Mouse (Mus musculus) midbrain, embryonic 16.5 days (tissue): ENCODE data around the gene Mylpf. TPM values are rescaled to one million over a fixed set of nuclear protein-coding genes. Genes with fewer than 3 reads are reported as not detected.

Experiments used
- ATAC-seq: fragments of 200-750 bp; cut with Nextera tagmentation; 2 replicates; pipeline ENCODE4 v1.8.0; 2017; ENCODE audit warnings: moderate TSS enrichment
- H3K27ac ChIP-seq: fragments of 300-500 bp; sonication (generic); 2 replicates; pipeline ENCODE4 v1.5.1; 2014; ENCODE audit warnings: mild to moderate bottlenecking, low read length, mixed read lengths
- H3K27me3 ChIP-seq: fragments of 300-500 bp; sonication (generic); 2 replicates; pipeline ENCODE4 v1.6.1; 2014; ENCODE audit warnings: low read depth, low read length, mixed read lengths; ENCODE audit not compliant: control insufficient read depth, insufficient read depth
- H3K36me3 ChIP-seq: fragments of 300-500 bp; sonication (generic); 2 replicates; pipeline ENCODE4 v1.6.1; 2014; ENCODE audit warnings: mild to moderate bottlenecking, low read length, moderate library complexity, mixed read lengths; ENCODE audit not compliant: control insufficient read depth, insufficient read depth
- H3K4me1 ChIP-seq: fragments of 300-500 bp; sonication (generic); 2 replicates; pipeline ENCODE4 v1.6.1; 2014; ENCODE audit warnings: mild to moderate bottlenecking, low read length, mixed read lengths; ENCODE audit not compliant: control insufficient read depth, insufficient read depth
- H3K4me2 ChIP-seq: fragments of 300-500 bp; sonication (generic); 2 replicates; pipeline ENCODE4 v1.6.1; 2014; ENCODE audit warnings: mild to moderate bottlenecking, low read length, mixed read lengths
- H3K4me3 ChIP-seq: fragments of 300-500 bp; sonication (generic); 2 replicates; pipeline ENCODE4 v1.5.1; 2014; ENCODE audit warnings: low read depth, mild to moderate bottlenecking, low read length, moderate library complexity, mixed read lengths
- H3K9ac ChIP-seq: fragments of 300-500 bp; sonication (generic); 2 replicates; pipeline ENCODE4 v1.6.1; 2014; ENCODE audit warnings: low read depth, low read length, mixed read lengths
- H3K9me3 ChIP-seq: fragments of 300-500 bp; sonication (generic); replicated peaks from 2 replicates; pipeline ENCODE4 v1.6.1; 2014; ENCODE audit warnings: mild to moderate bottlenecking, low read length, mixed read lengths; ENCODE audit not compliant: control insufficient read depth, poor library complexity, severe bottlenecking
- WGBS: fragments of 180-500 bp; shearing (Covaris S2); extraction: QIAGEN DNeasy Blood & Tissue Kit; methylation state at CpG from one replicate; pipeline ENCODE4 v1.1.7; 2014; 5-methylcytosine and 5-hydroxymethylcytosine counted together
- polyA plus RNA-seq: library from polyadenylated mRNA; unstranded; fragments of >200 nt; fragmentation: Nextera tagmentation; extraction: Ambion mirVana; gene quantifications from 2 replicates; pipeline ENCODE4 v1.2.1, GENCODE M21; 2015

Mylpf gene
- polyA plus RNA-seq, 1 experiment from 2014 or later: 2.8 TPM

DNA sequence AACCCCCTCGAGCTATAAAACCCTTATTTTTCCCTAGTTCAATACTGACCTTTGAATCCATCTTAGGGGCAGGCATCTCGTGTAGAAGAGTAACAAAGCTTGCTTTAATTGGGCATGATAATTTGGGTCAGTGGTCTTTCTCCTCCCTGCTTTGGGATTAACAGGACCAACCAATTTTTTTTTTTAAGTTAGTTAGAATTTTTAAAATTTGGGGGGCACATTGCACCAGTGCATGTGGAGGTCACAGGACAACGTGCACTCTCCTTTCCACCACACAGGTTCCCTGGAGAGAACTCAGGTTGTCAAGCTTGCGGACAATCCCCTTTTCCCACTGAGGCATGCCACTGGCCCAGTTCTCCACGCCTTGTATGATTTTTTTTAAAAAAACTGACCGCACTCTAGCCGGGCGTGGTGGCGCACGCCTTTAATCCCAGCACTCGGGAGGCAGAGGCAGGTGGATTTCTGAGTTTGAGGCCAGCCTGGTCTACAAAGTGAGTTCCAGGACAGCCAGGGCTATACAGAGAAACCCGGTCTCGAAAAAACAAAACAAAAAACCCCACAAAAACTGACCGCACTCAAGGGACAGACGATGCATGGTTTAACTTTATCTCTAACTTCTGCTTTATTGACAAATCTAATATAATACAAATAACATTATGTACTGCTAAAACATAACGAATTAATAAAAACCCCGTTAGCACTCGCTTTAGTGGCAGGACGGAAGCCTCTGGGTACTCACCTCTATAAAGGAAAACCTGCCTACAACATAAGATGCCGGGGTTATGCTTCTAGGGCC lies 23.3 kb downstream of the Mylpf start:
- H3K4me2 ChIP-seq: peak overlapping the region; percentile 90
- 4% methylated on average over 20 of the region's 20 CpGs for WGBS
- H3K27me3 ChIP-seq: no peaks in the 10 kb centered on the region
- H3K4me3 ChIP-seq: peak overlapping the region; percentile 96
- peak overlapping the region; percentile 99 for H3K9ac ChIP-seq
- peak overlapping the region; percentile 99 for H3K27ac ChIP-seq
- H3K9me3 ChIP-seq: no peaks in the 10 kb centered on the region
- peaks cover 38% of the 10 kb centered on the region for H3K4me1 ChIP-seq
- peaks cover 19% of the 10 kb centered on the region for H3K36me3 ChIP-seq
- ATAC-seq: no peak

DNA sequence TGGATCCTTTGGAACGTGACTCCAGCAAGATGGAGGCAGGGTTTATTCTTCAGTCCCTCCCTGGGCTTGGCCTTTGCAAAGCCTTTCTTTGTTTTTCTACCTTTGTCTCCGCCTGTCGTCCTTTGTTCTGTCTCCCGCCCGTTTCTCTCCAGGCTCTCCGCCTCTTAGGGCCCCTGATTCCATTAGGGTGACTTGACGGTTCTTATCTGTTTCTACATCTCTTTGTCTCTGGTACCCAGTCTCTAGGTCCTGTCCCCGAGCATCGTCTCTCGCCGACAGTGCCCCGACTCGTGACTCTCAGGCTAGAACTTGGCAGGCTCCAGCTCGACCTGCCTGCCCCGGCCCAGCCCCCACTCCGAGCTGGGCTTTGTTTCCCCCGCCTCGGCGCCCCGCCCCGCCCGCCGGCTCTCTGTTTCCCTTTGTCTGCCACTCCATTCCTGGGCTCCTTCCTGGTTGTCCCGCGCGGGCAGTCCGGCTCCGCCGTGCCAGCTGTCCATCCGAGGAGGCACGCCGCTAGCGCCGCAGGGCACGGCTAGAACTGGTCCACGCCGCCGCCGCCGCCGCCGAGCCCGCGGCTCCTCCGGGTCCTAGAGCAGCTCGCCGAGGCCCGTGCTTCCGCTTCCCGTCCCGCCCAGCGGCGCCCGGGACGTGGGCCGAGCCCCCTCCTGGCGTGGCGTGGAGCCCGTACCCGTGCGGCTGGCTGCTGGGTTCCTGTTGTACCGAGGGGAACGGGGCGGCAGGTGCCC lies 24.1 kb downstream of the Mylpf start, which contains the start of the genes Zfp553 and Sept1:
Gene Zfp553 (plus strand): TSS at position 440 of the 746 bp plus-strand sequence.
Gene Sept1 (minus strand): TSS at position 509 of the 746 bp plus-strand sequence.
- Histone ChIP-seq H3K9me3 (no peaks in the 10 kb centered on the region), H3K4me3 (peak within 1 kb of the TSS; percentile 96), H3K9ac (peak within 1 kb of the TSS; percentile 99), H3K27ac (peak within 1 kb of the TSS; percentile 99), H3K36me3 (peaks cover 26% of the 10 kb centered on the region), H3K27me3 (no peaks in the 10 kb centered on the region), H3K4me1 (peaks cover 38% of the 10 kb centered on the region), H3K4me2 (peak within 1 kb of the TSS; percentile 90)
- under 1% methylated on average over 63 of the region's 64 CpGs for WGBS
- peak; percentile 93 for ATAC-seq

DNA sequence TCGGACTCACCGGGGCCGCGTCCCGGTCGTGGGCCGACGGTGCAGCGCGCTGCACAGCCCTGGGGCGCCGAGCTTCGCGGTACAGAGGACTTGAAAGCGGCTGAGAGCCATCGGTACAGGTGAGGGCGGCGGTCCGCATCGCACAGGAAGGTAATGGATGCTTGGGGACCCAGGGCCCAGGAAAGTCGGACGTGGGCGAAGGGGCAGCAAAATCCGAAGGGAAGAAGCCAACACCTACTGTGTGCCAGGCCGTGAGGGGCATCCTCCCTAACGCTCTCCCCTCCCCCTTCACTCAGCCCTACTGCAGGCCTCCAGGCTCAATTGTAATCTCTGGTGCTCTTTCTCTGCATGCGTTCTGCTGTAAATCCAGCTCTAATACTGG lies 24.7 kb downstream of the Mylpf start:
- Histone ChIP-seq H3K4me1 (peaks cover 38% of the 10 kb centered on the region), H3K4me3 (peak overlapping the region; percentile 96), H3K9ac (peak overlapping the region; percentile 99), H3K36me3 (peaks cover 30% of the 10 kb centered on the region), H3K27ac (peak overlapping the region; percentile 99), H3K27me3 (no peaks in the 10 kb centered on the region), H3K4me2 (peak overlapping the region; percentile 90), H3K9me3 (no peaks in the 10 kb centered on the region)
- 0% methylated on average over 27 of the region's 27 CpGs for WGBS
- ATAC-seq: peak; percentile 50

DNA sequence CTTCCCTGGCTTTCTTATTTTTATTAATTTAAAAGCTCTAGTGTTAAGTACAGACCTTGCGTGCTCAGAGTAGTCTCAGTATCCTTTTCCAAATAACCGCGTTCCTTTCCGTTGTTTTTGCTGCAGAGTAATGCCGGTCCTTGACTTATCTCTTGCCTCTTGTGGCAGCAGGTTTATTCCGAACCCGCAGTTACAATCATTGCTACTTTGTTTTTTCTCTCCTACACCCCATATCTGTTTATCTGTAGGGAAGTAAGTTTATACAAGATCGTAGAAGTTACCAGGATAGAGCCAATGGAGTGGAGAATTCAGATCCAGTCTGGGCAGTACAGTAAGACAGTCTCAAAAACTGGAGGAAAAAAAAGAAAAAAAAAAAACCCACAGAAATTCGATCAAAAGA lies 25.1 kb downstream of the Mylpf start:
- Histone ChIP-seq H3K27me3 (no peaks in the 10 kb centered on the region), H3K9ac (peak overlapping the region; percentile 99), H3K4me1 (peaks cover 38% of the 10 kb centered on the region), H3K9me3 (no peaks in the 10 kb centered on the region), H3K4me2 (peak overlapping the region; percentile 90), H3K4me3 (peak overlapping the region; percentile 96), H3K36me3 (peaks cover 30% of the 10 kb centered on the region), H3K27ac (peak overlapping the region; percentile 99)
- ATAC-seq: no peak
- 5% methylated on average over 9 of the region's 9 CpGs for WGBS

DNA sequence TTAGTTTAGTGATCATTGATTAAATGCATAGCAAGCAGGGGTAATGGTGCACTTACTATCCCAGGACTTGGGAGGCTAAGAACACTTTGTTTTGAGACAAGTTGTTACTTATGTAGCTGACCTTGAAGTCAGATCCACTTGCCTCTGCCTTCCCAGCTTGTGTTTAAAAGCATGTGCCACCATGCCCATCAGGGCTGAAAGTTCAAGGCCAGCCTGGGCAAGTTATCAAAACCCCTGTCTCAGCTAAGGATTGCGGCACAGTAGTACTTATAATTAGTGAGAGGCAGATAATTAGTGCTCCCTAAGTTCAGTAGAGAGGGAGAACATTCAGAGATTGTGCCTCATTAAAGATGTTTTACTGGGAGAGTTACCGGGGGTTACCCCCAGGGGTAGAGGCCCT lies 26.1 kb downstream of the Mylpf start:
- H3K4me2 ChIP-seq: no peak overlapping the region
- no peak for ATAC-seq
- H3K36me3 ChIP-seq: peaks cover 32% of the 10 kb centered on the region
- H3K4me3 ChIP-seq: no peak overlapping the region
- no peaks in the 10 kb centered on the region for H3K9me3 ChIP-seq
- peaks cover 34% of the 10 kb centered on the region for H3K4me1 ChIP-seq
- no peak overlapping the region for H3K27ac ChIP-seq
- H3K27me3 ChIP-seq: no peaks in the 10 kb centered on the region
- H3K9ac ChIP-seq: no peak overlapping the region
- WGBS: 96% methylated on average over 2 of the region's 2 CpGs

DNA sequence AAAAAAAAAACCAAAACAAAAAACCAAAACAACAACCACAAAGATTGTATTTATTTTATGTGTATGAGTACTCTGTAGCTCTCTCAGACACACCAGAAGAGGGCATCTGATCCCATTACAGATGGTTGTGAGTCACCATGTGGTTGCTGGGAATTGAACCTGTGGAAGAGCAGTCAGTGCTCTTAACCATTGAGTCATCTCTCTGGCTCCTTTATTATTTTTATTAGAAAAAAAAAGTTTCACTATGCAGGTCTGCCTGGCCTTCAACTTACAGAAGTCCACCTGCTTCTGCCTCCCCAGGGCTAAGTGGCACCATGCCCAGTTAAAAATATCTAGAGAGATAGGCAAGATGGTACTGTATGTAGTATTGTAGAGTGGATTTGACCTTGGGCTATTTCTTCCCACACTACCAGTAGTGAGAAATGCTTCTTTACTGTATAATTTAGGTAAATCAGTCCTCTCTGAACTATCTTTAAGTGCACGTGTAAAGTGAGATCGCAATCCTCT lies 34.7 kb downstream of the Mylpf start:
- Histone ChIP-seq H3K36me3 (0 out of 2 replicates have a peak, but pooled peaks cover 2% of the 10 kb centered on the region), H3K9ac (peak overlapping the region; percentile 95), H3K4me1 (peaks cover 22% of the 10 kb centered on the region), H3K9me3 (no peaks in the 10 kb centered on the region), H3K4me3 (peak overlapping the region; percentile 74), H3K4me2 (peak overlapping the region; percentile 88), H3K27ac (peak overlapping the region; percentile 82), H3K27me3 (no peaks in the 10 kb centered on the region)
- no peak for ATAC-seq
- WGBS: 40% methylated on average over 2 of the region's 2 CpGs

DNA sequence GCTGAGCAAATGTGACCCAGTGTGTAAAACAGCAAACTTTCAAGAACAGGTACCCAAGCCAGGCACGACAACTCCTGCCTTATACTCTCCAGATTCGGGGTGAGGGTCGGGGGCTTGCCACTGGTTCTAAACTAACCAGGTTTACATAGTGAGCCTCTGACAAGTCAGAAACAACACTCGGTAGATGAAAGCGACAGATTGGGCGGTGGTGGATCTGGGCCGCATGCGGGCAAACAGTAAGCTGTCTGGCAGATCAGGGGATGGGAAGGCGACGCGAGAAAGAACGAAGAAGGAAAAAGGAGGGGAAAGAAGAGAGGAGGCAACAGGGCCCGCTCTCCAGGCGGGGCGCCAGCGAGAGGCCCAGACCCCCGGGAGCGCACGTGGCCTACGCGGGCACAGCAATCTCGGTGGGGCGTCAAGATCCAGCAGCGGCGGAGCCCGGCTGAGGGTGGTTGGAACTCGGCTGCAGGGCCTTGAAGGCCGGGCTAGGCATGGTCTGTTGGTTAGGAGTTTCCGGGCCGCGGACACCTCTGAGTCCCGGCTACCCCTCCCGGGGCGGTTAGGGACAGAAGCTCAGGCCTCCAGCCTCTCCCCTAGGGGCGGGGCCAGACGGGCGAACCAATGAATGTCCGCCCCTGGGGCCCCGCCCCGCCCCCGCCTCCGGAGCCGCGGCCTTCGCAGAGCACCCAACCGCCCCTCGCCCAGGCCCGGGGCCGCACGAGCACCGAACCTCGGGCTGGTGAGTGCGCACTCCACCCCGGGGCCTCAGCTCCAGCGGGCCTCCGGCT lies 35.4 kb downstream of the Mylpf start, which contains the start of gene Zfp771:
Gene Zfp771 (plus strand): TSS at position 405 of the 788 bp plus-strand sequence.
- Histone ChIP-seq H3K4me1 (peaks cover 22% of the 10 kb centered on the region), H3K9ac (peak within 1 kb of the TSS; percentile 95), H3K27me3 (no peaks in the 10 kb centered on the region), H3K4me2 (peak within 1 kb of the TSS; percentile 88), H3K36me3 (0 out of 2 replicates have a peak, but pooled peaks cover 2% of the 10 kb centered on the region), H3K9me3 (no peaks in the 10 kb centered on the region), H3K4me3 (peak within 1 kb of the TSS; percentile 74), H3K27ac (peak within 1 kb of the TSS; percentile 82)
- WGBS: 2% methylated on average over 51 of the region's 56 CpGs
- peak; percentile 95 for ATAC-seq

DNA sequence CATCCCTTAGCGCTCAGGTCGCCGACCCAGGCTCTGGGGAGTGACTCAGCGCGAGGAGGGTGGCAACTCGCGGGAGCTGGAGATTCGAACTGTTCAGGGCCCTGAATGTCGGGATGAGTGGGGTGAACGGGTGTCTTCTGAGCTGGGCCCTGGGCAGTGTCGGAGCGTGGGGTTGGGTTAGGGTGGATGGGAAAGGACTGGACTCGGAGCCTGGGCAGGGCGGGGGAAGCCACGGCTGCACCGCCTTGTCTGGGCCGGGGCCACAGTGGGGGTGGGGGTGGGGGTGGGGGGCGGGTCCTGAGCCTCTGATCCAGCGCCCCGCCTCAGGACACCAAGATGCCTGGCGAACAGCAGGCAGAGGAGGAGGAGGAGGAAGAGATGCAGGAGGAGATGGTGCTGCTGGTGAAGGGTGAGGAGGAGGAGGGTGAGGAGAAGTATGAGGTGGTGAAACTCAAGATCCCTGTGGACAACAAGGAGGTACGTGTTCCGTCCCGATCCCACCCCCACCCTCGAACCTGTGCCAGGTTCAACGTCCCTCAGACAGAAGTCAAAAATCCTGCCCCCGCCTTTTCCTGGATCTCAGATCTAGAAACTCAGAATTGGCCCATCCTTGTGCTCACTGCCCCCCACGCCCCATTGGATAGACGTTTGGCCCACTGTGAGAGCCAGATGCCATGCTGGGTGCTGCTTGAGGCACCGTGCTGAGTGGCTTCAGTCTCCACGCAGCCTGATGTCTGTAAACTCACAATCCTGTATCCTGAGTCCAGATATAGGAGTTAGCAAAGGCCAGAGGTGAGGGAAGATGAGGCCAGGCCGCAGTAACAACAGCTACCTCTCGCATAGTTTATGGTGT lies 36.2 kb downstream of the Mylpf start:
- Histone ChIP-seq H3K9me3 (no peaks in the 10 kb centered on the region), H3K4me2 (peak overlapping the region; percentile 88), H3K27ac (peak overlapping the region; percentile 82), H3K27me3 (no peaks in the 10 kb centered on the region), H3K9ac (peak overlapping the region; percentile 95), H3K36me3 (no peaks in the 10 kb centered on the region), H3K4me1 (peaks cover 22% of the 10 kb centered on the region), H3K4me3 (peak overlapping the region; percentile 74)
- ATAC-seq: peak; percentile 63; the same call in 1 of the 2 replicates
- 14% methylated on average over 24 of the region's 33 CpGs for WGBS
